Mouse (Mus musculus) liver, embryonic 15.5 days (tissue): ENCODE results near the gene Lag3. TPM values are rescaled to one million over a fixed set of nuclear protein-coding genes. Genes with fewer than 3 reads are reported as not detected.

Experiments
- ATAC-seq: fragments of 200-750 bp; cut with Nextera tagmentation; 2 replicates; pipeline ENCODE4 v1.8.0; 2017; ENCODE audit warnings: moderate number of reproducible peaks, mild to moderate bottlenecking, moderate library complexity; ENCODE audit not compliant: insufficient read depth
- H3K27ac ChIP-seq: fragments of 300-500 bp; sonication (generic); replicated peaks from 2 replicates; pipeline ENCODE4 v1.5.1; 2015; ENCODE audit warnings: mild to moderate bottlenecking, inconsistent platforms
- H3K27me3 ChIP-seq: fragments of 300-500 bp; sonication (generic); 2 replicates; pipeline ENCODE4 v1.6.1; 2015; ENCODE audit warnings: mild to moderate bottlenecking, inconsistent platforms
- H3K36me3 ChIP-seq: fragments of 300-500 bp; sonication (generic); replicated peaks from 2 replicates; pipeline ENCODE4 v1.6.1; 2015; ENCODE audit warnings: moderate library complexity, mild to moderate bottlenecking, inconsistent platforms
- H3K4me1 ChIP-seq: fragments of 300-500 bp; sonication (generic); replicated peaks from 2 replicates; pipeline ENCODE4 v1.6.1; 2015; ENCODE audit warnings: inconsistent platforms
- H3K4me2 ChIP-seq: fragments of 300-500 bp; sonication (generic); 2 replicates; pipeline ENCODE4 v1.6.1; 2015; ENCODE audit warnings: moderate library complexity, mild to moderate bottlenecking, inconsistent platforms
- H3K4me3 ChIP-seq: fragments of 300-500 bp; sonication (generic); replicated peaks from 2 replicates; pipeline ENCODE4 v1.5.1; 2015; ENCODE audit warnings: mild to moderate bottlenecking, inconsistent platforms
- H3K9ac ChIP-seq: fragments of 300-500 bp; sonication (generic); 2 replicates; pipeline ENCODE4 v1.6.1; 2015; ENCODE audit warnings: moderate library complexity, mild to moderate bottlenecking, inconsistent platforms
- H3K9me3 ChIP-seq: fragments of 300-500 bp; sonication (generic); replicated peaks from 2 replicates; pipeline ENCODE4 v1.6.1; 2016; ENCODE audit warnings: inconsistent platforms
- WGBS: fragments of 180-500 bp; shearing (Covaris S2); methylation state at CpG from one replicate; pipeline ENCODE4 v1.1.7; 2015; ENCODE audit warnings: mixed read lengths; ENCODE audit not compliant: insufficient replicate concordance; 5-methylcytosine and 5-hydroxymethylcytosine counted together
- polyA plus RNA-seq: library from polyadenylated mRNA; unstranded; fragments of >200 nt; fragmentation: Nextera tagmentation; extraction: Ambion mirVana; gene quantifications from 2 replicates; pipeline ENCODE4 v1.2.1, GENCODE M21; 2015

Lag3 gene
- polyA plus RNA-seq, 1 experiment from 2014 or later = 0.18 TPM

- Histone ChIP-seq H3K4me2 (peak within 1 kb of the TSS; percentile 80), H3K9me3 (no peaks in the 10 kb centered on the region), H3K4me1 (peaks cover 9% of the 10 kb centered on the region; the same call in 1 of the 2 replicates), H3K27me3 (peaks cover 81% of the 10 kb centered on the region), H3K36me3 (no peaks in the 10 kb centered on the region), H3K27ac (no peak within 1 kb of the TSS), H3K9ac (peak within 1 kb of the TSS; percentile 25; the same call in 1 of the 2 replicates), H3K4me3 (peak within 1 kb of the TSS; percentile 54)
- peak; percentile 38 for ATAC-seq
- WGBS = under 1% methylated on average over 86 of the region's 86 CpGs
Measured at GRCm38 (mm10) chr6:124856916-124857839, 54.3 kb downstream of the Lag3 start, which contains the start of gene P3h3. TSS of gene P3h3 (minus strand) at chr6:124857752.

GRCm38 (mm10) chr6:124856321-124856720, 55.2 kb downstream of the Lag3 start:
- no peak overlapping the region for H3K9ac ChIP-seq
- no peak for ATAC-seq
- H3K27me3 ChIP-seq = peaks cover 72% of the 10 kb centered on the region
- no peak overlapping the region for H3K4me3 ChIP-seq
- WGBS = 21% methylated on average over 13 of the region's 14 CpGs
- no peak overlapping the region for H3K27ac ChIP-seq
- H3K36me3 ChIP-seq = no peaks in the 10 kb centered on the region
- H3K4me1 ChIP-seq = peaks cover 9% of the 10 kb centered on the region; the same call in 1 of the 2 replicates
- H3K9me3 ChIP-seq = no peaks in the 10 kb centered on the region
- H3K4me2 ChIP-seq = peak overlapping the region; percentile 80; the same call in 1 of the 2 replicates

- no peak overlapping the region for H3K4me2 ChIP-seq
- WGBS = 44% methylated on average over 12 of the region's 12 CpGs
- no peak overlapping the region for H3K27ac ChIP-seq
- no peaks in the 10 kb centered on the region for H3K36me3 ChIP-seq
- peaks cover 56% of the 10 kb centered on the region for H3K27me3 ChIP-seq
- no peak overlapping the region for H3K4me3 ChIP-seq
- H3K4me1 ChIP-seq = peaks cover 9% of the 10 kb centered on the region; the same call in 1 of the 2 replicates
- H3K9me3 ChIP-seq = no peaks in the 10 kb centered on the region
- ATAC-seq = no peak
- no peak overlapping the region for H3K9ac ChIP-seq
Measured at GRCm38 (mm10) chr6:124854647-124855046, 56.9 kb downstream of the Lag3 start.

Other genes starting within 250 kb of the Lag3 start
- gene Lpcat3, start 248.7 kb downstream of the Lag3 start, polyA plus RNA-seq = 82.0 and 85.6 TPM in 2 replicates
- 122 and 128 TPM in 2 replicates for gene Emg1, start 199.5 kb downstream of the Lag3 start, polyA plus RNA-seq
- 242 and 243 TPM in 2 replicates for gene Phb2, start 199.4 kb downstream of the Lag3 start, polyA plus RNA-seq
- 38.1 and 43.7 TPM in 2 replicates for gene Ptpn6, start 173.0 kb downstream of the Lag3 start, polyA plus RNA-seq
- 75.9 and 76.4 TPM in 2 replicates for gene Grcc10, start 170.3 kb downstream of the Lag3 start, polyA plus RNA-seq
- gene Gm45234, start 155.7 kb downstream of the Lag3 start, polyA plus RNA-seq = not detected in 2 replicates
- 1.3 and 2.0 TPM in 2 replicates for gene Atn1, start 155.2 kb downstream of the Lag3 start, polyA plus RNA-seq
- gene Eno2, start 142.0 kb downstream of the Lag3 start, polyA plus RNA-seq = 0.39 and 0.41 TPM in 2 replicates
- not detected in 2 replicates for gene Lrrc23, start 132.0 kb downstream of the Lag3 start, polyA plus RNA-seq
- 9.2 and 9.5 TPM in 2 replicates for gene Spsb2, start 103.0 kb downstream of the Lag3 start, polyA plus RNA-seq
- gene Tpi1, start 97.4 kb downstream of the Lag3 start, polyA plus RNA-seq = 405 and 414 TPM in 2 replicates
- 54.9 and 55.4 TPM in 2 replicates for gene Usp5, start 82.2 kb downstream of the Lag3 start, polyA plus RNA-seq
- 192 and 194 TPM in 2 replicates for gene Cdca3, start 82.2 kb downstream of the Lag3 start, polyA plus RNA-seq
- gene Gnb3, start 71.4 kb downstream of the Lag3 start, polyA plus RNA-seq = 0.29 and 0.68 TPM in 2 replicates
- gene P3h3, start 54.0 kb downstream of the Lag3 start, polyA plus RNA-seq = 1.6 TPM in 2 replicates
- 0.06 and 0.09 TPM in 2 replicates for gene Gpr162, start 47.7 kb downstream of the Lag3 start, polyA plus RNA-seq
- gene Cd4, start 23.5 kb downstream of the Lag3 start, polyA plus RNA-seq = 0.07 and 0.20 TPM in 2 replicates
- gene Ptms, start 8.4 kb upstream of the Lag3 start, polyA plus RNA-seq = 56.2 and 62.7 TPM in 2 replicates
- gene Mlf2, start 19.7 kb upstream of the Lag3 start, polyA plus RNA-seq = 119 and 127 TPM in 2 replicates
- gene Cops7a, start 53.8 kb upstream of the Lag3 start, polyA plus RNA-seq = 52.4 and 55.1 TPM in 2 replicates
- 0.07 TPM in 2 replicates for gene Pianp, start 85.0 kb upstream of the Lag3 start, polyA plus RNA-seq
- 4.1 and 4.7 TPM in 2 replicates for gene Zfp384, start 97.4 kb upstream of the Lag3 start, polyA plus RNA-seq
- gene Ing4, start 128.1 kb upstream of the Lag3 start, polyA plus RNA-seq = 27.6 and 30.9 TPM in 2 replicates
- gene Acrbp, start 138.0 kb upstream of the Lag3 start, polyA plus RNA-seq = 1.7 and 2.4 TPM in 2 replicates
- gene Lpar5, start 156.2 kb upstream of the Lag3 start, polyA plus RNA-seq = 1.3 TPM in 2 replicates
- gene Chd4, start 184.3 kb upstream of the Lag3 start, polyA plus RNA-seq = 22.6 TPM in 2 replicates
- 32.1 and 33.5 TPM in 2 replicates for gene Nop2, start 220.2 kb upstream of the Lag3 start, polyA plus RNA-seq
- 4.3 and 5.2 TPM in 2 replicates for gene Iffo1, start 233.5 kb upstream of the Lag3 start, polyA plus RNA-seq